Mouse (Mus musculus) frontal cortex, postnatal 36 days (tissue): ENCODE results near the gene Sphk1.

Experiments
- DNase-seq, 2 experiments: peaks; one replicate each; pipeline ENCODE4 v3.0.0; 2022; ENCODE audit warnings: low spot score in 2 of 2

Gene Sphk1

GRCm38 (mm10) chr11:116536685-116537084 lies 6.0 kb downstream of the Sphk1 start:
- DNase-seq = no peak

DNA sequence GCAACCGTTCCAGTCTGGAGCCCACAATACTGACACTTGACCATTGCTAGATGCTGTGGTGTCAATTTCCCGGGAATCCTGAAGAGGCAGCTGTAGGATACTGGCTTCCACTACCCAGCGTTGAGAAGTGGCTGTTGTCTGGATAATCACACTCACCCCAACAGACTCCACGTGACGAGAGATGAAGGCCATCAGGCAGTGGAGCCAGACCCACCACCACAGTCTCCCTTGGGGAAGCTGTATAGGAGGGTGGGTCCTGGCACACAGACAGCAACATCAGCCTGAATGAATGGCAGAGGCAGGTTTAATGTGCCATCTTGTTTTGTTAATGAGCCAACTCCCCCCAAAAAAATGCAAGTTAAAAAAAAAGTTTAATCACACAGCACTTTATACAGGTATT lies 6.7 kb downstream of the Sphk1 start:
- no peak for DNase-seq

DNA sequence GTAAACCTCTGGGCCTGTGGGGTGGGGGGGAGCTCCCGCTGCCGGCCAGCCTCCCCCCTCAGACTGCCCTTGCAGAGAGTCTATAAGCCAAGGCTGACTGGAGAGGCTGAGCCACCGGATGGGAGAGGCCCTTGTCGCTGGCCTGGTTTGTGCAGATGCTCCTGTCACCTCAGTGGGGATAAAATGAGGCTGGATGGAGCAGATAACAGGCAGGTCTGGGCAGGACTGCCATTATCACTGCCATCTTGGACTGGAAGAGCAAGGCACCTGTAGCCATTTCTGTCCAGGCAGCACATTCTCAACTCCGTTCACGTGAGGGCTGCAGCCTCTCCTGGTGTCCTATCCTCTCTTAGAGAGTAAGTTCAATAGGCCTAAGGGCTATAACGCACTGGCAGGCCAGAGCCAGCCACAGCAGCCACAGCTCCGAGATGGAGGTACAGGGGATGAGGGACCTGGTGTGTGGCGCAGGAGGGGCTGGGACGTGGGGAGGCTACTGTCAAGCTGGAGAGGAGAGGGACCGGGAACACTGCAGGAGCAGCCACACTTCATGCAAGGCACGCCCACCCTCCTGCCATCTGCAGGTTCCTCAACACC lies 7.5 kb downstream of the Sphk1 start:
- no peak for DNase-seq

DNA sequence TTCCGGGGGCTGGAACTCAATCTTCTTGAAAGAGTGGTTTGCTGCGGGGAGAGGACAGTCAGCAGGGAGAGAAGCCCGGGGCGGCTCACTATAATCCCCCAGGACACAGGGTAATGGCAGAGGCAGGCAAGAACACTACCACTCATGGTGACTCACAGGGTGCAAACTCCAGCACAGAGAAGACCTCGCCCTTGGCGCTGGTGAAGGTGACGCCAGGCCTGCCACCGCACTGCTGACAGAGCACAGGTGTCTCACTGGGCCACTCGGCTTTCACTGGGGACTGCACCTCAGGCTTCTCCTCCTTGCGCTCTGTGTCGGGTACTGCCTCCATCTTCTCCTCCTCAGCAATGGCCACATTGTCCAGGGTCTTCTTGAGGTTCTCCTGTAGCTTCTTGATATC lies 10.5 kb downstream of the Sphk1 start:
- no peak for DNase-seq

DNA sequence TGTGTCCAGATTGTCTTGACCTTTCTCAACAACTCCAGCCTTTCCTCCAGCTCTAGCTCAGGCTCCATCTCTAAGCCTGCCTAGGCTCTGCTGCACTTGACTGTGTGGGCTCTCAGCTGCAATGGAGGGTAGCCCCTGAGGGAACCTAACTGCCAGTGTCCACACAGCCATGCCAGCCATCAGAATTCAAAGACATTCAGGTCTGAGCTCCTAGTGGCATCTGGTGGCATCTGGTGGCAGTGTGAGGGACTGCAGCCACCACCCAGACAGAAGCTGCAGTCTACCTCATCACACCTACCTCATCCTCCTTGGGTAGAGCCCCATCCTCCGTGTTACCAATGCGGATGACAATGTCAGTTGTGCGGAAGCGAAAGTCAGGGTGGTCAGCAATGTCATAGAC lies 12.4 kb downstream of the Sphk1 start:
- peak in 1 of 2 experiments; percentile 64 for DNase-seq

DNA sequence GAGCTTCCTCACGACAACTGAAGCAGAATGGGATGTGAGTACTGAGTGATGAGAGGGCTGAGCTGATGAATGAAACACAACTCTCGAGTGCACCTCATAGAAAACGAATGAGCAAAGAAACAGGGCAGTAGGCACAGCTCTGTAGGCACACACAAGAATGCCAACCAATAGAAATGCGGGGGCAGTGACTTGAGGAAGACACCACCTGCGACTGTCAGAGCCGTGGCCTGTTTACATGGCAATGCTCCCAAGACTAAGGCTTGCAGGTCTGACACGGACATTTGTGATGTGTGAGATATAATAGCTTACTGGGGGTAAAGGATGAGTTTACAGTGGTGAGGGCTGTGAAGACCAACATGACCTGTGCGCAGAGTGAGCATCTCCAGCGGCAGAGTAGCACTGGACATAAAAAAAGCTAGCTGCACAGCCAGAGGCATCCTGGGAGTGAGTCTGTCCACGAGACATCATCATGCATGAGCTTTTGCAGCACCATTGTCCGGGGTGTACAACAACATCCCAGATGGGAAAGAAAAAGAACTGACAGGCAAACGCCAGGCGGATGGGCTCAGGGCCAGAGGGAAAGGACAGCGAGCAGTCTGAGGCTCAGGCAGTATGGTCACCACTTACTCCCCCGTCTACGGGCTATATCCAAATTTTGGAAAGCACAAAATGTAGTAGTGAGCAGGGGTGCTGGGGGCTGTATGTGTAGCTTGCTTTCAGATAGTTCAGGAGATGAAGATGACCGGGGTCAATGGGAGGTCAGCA lies 16.8 kb downstream of the Sphk1 start:
- DNase-seq = no peak

DNA sequence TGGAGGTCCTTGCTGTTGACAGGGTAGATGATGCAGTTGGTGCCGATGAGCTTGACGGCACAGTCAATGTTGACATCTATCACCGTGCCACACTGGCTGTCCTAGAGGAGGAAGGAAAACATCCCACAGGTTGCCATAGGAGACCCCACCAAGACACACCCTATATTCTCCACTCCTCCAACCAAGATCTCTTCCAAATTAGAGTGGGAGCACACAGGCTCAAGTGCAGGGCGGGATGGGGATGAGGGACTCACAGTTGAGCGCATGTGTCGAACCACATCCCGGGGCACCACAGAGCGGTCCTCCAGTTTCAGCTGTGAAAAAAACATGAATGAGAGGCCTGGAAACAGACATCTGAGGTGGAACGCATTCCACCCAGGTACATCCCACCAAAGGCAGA lies 18.1 kb downstream of the Sphk1 start:
- no peak for DNase-seq

DNA sequence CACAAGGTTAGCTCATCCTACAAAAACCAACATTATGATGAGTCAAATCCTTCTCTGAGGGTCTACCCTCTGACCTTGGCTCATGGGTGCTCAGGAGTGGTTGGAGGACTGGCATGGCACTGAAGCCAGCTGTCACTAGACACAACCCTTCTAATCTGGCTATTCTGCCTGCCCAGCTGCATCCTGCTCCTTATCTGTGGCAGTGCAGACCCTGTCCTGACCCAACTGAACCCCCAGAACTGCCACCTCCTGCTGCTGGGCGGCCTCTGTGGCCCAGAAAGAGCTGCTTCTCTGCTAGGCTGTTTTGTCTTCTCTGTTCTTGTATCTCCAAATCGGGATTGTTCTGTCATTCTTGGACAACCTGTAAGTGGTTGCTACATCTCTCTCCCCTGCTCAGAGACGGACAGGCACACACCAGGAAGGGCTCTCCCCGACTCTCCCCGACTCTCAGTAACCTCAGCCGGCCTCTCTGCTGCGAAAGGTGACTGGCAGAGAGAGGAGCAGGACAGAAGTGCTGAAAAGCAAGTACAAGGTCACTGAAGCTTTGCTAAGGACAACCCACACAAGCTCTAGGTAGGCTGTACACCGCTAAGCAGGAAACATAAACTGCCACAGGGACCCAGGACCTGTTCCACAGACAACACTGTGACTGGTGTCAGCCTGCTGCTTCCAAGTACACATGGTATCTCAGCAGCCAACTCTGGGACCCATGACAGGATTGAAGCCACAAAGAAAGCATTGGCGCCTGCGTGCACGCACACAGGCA lies 18.7 kb downstream of the Sphk1 start:
- no peak for DNase-seq

DNA sequence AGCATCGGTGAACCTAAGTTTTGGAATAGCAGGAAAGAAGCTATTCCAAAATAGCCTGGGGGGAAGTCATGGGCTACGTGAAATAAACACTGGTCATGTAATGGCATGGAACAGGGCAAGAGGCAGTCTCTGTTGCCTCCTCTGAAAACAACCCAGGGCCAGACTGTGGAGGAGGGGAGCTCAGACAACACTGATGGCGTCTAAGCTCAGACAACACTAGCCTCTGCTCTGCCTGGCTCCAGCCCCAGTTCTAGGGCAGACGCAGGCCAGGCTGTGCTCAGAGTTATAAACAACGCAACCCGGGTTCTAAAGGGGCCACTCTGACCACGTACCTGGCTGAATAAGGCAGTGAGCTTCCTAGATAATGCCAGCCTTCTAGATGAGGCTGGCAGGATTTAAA lies 20.0 kb downstream of the Sphk1 start:
- no peak for DNase-seq

DNA sequence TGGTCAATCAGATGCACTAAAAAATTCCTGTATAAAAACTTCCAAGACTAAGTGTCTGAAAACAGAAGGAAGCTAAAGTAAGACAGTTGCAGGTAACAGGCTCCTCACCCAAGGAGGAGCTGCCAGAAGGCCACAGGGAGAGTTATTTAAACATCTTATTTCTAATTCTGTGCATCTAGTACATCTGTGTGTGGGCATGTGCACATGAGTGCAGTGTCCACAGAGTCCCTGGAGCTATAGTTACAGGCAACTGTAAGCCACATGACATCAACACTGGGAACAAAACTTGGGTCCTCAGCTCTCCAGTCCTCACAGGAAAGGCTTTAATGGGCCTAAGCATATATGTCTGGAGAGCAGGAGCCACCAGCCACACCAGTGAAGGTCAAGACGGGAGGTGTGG lies 21.5 kb downstream of the Sphk1 start:
- peak in 1 of 2 experiments; percentile 70 for DNase-seq

- peak in 1 of 2 experiments; percentile 58 for DNase-seq
Observed at GRCm38 (mm10) chr11:116554171-116554878, 23.6 kb downstream of the Sphk1 start.

GRCm38 (mm10) chr11:116555572-116555971 lies 24.8 kb downstream of the Sphk1 start:
- DNase-seq = no peak

- DNase-seq = no peak
Observed at GRCm38 (mm10) chr11:116556308-116556707, 25.6 kb downstream of the Sphk1 start.

GRCm38 (mm10) chr11:116565283-116566041 lies 34.7 kb downstream of the Sphk1 start:
- no peak for DNase-seq

DNA sequence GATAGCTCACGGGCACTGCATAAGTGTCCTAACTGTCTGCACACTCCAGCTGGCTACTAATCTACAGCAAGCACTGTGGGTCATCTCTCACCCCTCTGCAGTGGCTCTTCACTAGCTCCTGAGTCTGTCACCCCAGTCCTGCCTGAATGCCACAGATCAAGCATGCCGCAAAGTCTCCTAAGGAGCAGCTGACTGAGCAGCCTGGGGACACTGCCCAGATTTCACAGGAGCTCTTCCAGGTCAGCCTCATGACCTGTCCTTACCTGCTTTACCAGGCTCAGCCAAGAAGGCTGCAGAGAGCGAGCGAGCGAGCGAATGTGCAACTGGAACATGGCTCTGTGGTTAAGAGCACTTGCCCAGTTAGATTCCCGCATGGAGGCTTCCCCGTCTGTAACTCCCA lies 36.8 kb downstream of the Sphk1 start:
- DNase-seq = no peak

DNA sequence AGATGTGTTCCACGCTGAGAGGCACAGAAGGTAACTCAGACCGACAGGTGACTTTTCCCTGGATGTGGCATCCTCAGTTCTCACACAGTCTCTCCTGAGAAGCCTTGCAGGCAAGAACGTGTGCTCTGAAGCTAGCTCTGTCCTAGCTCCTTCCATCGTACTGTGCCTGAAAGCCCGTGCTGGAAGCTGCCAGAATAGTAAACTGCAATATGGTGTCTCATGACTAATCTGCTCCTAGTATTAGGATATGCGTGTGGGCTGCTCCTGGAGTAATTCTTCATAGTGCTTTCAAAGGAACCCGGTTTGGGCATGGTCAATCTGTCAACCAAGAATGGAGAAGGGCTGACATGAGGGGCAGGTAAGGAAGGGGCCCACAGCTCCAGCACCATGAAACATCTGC lies 40.1 kb downstream of the Sphk1 start:
- no peak for DNase-seq

DNA sequence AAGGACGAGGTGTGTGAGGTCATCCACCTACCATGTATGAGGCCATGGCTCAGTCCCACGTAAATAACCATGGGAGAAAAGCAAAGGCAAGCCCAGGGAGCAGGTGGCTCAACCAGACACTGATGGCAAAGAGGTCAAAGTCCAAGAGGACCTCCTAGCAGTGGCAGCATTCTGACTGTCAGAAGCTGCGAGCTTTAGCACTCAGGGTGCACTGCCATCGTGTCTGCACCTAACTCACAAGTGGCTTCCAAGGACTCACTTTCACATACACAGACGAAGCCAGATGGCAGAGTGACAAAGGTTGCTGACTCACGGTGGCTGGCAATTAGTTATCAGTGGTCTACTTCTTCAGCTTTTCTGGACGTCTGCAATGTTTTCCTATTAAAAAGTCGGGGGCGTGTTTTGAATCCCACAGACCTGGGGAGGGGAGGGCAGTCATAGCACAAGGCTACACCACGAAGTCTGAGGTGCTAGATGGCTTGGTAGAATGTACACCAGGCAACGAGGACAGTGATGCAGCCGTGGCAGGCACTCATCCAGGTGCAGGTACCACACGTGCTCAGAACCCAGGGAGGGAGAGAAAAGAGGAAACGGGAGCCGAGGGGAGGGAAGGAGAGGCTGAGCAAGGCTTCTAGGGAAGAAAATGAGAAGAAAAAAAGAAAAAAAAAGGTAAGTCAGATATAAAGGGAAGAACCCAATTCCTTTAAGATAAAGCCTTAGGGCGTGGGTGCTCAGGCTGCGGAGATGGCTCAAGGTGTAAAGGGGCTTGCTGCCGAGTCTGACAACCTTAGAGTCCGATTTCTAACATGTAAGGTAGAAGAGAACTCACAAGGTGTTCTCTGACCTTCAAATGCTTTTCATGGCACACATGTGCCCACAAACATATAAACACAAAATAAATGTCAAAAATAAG lies 41.3 kb downstream of the Sphk1 start:
- no peak for DNase-seq

DNA sequence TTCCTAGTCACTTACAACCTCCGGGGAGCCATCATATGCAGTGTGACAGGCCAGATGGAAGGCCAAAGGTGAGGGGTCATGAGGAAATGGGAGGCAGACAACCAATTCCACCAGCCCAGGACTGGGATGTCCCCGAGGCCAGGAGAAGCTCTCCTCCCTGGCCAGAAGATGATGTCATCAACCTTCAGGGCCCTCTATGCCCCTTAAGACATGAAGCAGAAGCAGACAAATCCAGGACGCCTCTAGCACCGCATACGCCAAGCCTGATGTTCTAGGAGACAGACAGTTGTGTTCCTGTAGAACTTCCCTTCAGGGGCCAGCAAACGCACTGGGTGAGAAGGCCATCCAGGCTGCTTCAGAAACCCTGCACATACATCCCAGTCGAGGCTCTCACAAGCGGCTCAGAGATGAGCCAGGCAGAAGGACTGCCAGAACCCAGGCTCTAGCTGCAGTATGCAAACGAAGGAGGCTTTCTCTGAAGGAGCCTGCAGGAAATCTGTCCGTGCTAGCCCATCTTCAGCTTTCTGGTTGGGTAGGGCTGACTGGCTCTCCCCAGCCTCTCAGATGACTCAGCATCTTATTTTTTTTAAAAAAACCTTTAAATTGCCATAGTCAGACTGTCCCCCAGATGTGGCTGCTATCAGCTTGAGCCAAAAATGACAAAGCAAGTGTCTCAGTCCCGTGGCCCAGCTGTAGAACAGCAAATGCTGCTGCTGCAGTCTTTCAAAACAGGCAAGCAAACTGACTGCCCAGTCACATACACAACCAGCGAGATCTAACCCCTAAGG lies 42.2 kb downstream of the Sphk1 start:
- peak; percentile 54 to 64 for DNase-seq

GRCm38 (mm10) chr11:116574486-116574885 lies 43.8 kb downstream of the Sphk1 start:
- no peak for DNase-seq

DNA sequence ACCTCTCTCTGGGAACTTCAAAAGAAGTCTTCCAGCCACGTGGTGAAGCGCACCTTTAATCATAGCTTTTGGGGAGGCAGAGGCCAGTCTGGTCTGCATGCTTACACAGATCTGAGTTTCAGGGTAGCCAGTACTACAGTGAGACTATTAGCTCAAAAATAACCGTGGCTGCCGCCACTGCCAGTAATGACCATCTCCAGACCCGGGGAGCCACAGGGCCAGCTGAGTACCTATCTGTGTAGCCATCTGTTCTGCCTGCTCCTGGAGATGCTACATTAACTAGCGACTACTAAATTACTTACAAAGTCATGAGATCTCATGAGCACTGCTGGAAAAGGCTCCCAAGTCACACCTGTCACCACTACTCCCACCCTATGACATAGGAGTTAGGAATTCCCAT lies 44.3 kb downstream of the Sphk1 start:
- no peak for DNase-seq
